ENCODE assay signal across 10 mouse cellular contexts in genomic region chr1:162276011-162276410, GRCm38 (mm10).
DNase-seq lines count a peak whose midpoint lies in the region; ATAC-seq and TF ChIP-seq lines count a peak whose summit lies in the region.
"Had no signal": no experiment of that assay in that cellular context is flagged by ENCODE, and none has a peak within 500 bp of the region (broad histone marks: within the 10 kb centered on the region; RNA-seq: fewer than 3 reads in every experiment).

No protein-coding gene starts in this region.

- no peak for TF ChIP-seq POLR2A in cortical plate, adult 2 months (IDR thresholded peaks at IDR 0.05; ENCODE audit: extremely low read depth, insufficient read depth, low read length)

- no peaks in the 10 kb centered on the region for H3K4me1 ChIP-seq in kidney, embryonic 16.5 days (ENCODE audit: insufficient read depth, low read length)
- peaks cover 2% of the 10 kb centered on the region; the same call in 1 of the 2 replicates for H3K4me1 ChIP-seq in cortical plate, adult 2 months (ENCODE audit: control insufficient read depth, insufficient read depth, low read length)
- peaks cover 25% of the 10 kb centered on the region for H3K4me1 ChIP-seq in limb, embryonic 13.5 days
- no peaks in the 10 kb centered on the region for H3K4me1 ChIP-seq in intestine, embryonic 15.5 days (replicated peaks)
- H3K4me1 ChIP-seq: heart, embryonic 13.5 days had no signal

- H3K4me2 ChIP-seq in kidney, embryonic 16.5 days (replicated peaks; ENCODE audit: low read depth, low read length) = no peak overlapping the region
- no peak overlapping the region for H3K4me2 ChIP-seq in limb, embryonic 13.5 days (replicated peaks)
- H3K4me2 ChIP-seq in intestine, embryonic 15.5 days (replicated peaks) = no peak overlapping the region
- H3K4me2 ChIP-seq: heart, embryonic 13.5 days had no signal

- peak; percentile 27; the same call in 1 of the 2 replicates for TF ChIP-seq CTCF in cortical plate, adult 2 months (IDR thresholded peaks at IDR 0.05; ENCODE audit: extremely low read depth, insufficient read depth, low read length)

- no peaks in the 10 kb centered on the region for H3K27me3 ChIP-seq in kidney, embryonic 16.5 days (ENCODE audit: insufficient read depth, low read length)
- no peaks in the 10 kb centered on the region for H3K27me3 ChIP-seq in limb, embryonic 13.5 days
- H3K27me3 ChIP-seq in intestine, embryonic 15.5 days (replicated peaks) = no peaks in the 10 kb centered on the region
- H3K27me3 ChIP-seq: heart, embryonic 13.5 days had no signal

- WGBS in kidney, embryonic 16.5 days = 82% methylated on average over 1 of the region's 1 CpGs
- 74% methylated on average over 1 of the region's 1 CpGs for WGBS in limb, embryonic 13.5 days
- WGBS in intestine, embryonic 15.5 days = 95% methylated on average over 1 of the region's 1 CpGs

- no peak for ATAC-seq in kidney, embryonic 16.5 days (ENCODE audit: low FRiP score, low TSS enrichment)
- ATAC-seq in limb, embryonic 13.5 days (ENCODE audit: low FRiP score, low read depth) = peak; percentile 51; the same call in 1 of the 2 replicates
- ATAC-seq in intestine, embryonic 15.5 days = no peak

- peak; percentile 23 for DNase-seq in kidney, adult 18-20 months
- DNase-seq in Muller cell, postnatal 12 days (ENCODE audit: inconsistent ontology term) = peak; percentile 36
- no peak for DNase-seq in right cerebral cortex, postnatal 25 days
- no peak for DNase-seq in layer of hippocampus, adult 9-11 months

- H3K36me3 ChIP-seq in kidney, embryonic 16.5 days (ENCODE audit: insufficient read depth, low read length) = no peaks in the 10 kb centered on the region
- no peaks in the 10 kb centered on the region for H3K36me3 ChIP-seq in limb, embryonic 13.5 days
- no peaks in the 10 kb centered on the region for H3K36me3 ChIP-seq in intestine, embryonic 15.5 days
- H3K36me3 ChIP-seq: heart, embryonic 13.5 days had no signal

- H3K4me3 ChIP-seq in kidney, embryonic 16.5 days (ENCODE audit: low read length) = no peak overlapping the region
- H3K4me3 ChIP-seq in cortical plate, adult 2 months (ENCODE audit: insufficient read depth, low read length) = no peak overlapping the region
- no peak overlapping the region for H3K4me3 ChIP-seq in limb, embryonic 13.5 days
- no peak overlapping the region for H3K4me3 ChIP-seq in intestine, embryonic 15.5 days (replicated peaks)
- H3K4me3 ChIP-seq: heart, embryonic 13.5 days had no signal

- H3K9me3 ChIP-seq in kidney, embryonic 16.5 days (ENCODE audit: low read length) = no peaks in the 10 kb centered on the region
- H3K9me3 ChIP-seq in limb, embryonic 13.5 days = no peaks in the 10 kb centered on the region
- no peaks in the 10 kb centered on the region for H3K9me3 ChIP-seq in intestine, embryonic 15.5 days
- H3K9me3 ChIP-seq: heart, embryonic 13.5 days had no signal

- no peak overlapping the region for H3K27ac ChIP-seq in kidney, embryonic 16.5 days (ENCODE audit: low read length)
- H3K27ac ChIP-seq in cortical plate, adult 2 months (ENCODE audit: insufficient read depth, low read length) = no peak overlapping the region
- peak overlapping the region; percentile 56; the same call in 1 of the 2 replicates for H3K27ac ChIP-seq in limb, embryonic 13.5 days
- H3K27ac ChIP-seq in intestine, embryonic 15.5 days = no peak overlapping the region
- H3K27ac ChIP-seq: heart, embryonic 13.5 days; macrophage had no signal

- H3K9ac ChIP-seq in kidney, embryonic 16.5 days (replicated peaks; ENCODE audit: low read length) = no peak overlapping the region
- no peak overlapping the region for H3K9ac ChIP-seq in limb, embryonic 13.5 days
- H3K9ac ChIP-seq in intestine, embryonic 15.5 days = no peak overlapping the region
- H3K9ac ChIP-seq: heart, embryonic 13.5 days had no signal

Comparison
In these comparisons a context has a peak if more than half of its experiments do, and no peak if none do; other contexts are left out.
1. DNase-seq: peak in kidney, adult 18-20 months (single experiment) and Muller cell, postnatal 12 days (single experiment); none in right cerebral cortex, postnatal 25 days (single experiment) and layer of hippocampus, adult 9-11 months (single experiment).